Mouse (Mus musculus) B cell, adult 67 days (primary cell): ENCODE data around the gene Rbm47. TPM values are rescaled to one million over a fixed set of nuclear protein-coding genes. Genes with fewer than 3 reads are reported as not detected.

Experiments
- total RNA-seq, 2 experiments: library from RNA; stranded (reverse); gene quantifications; 4 replicates each; pipeline ENCODE4 v1.2.4; 2023

The Rbm47 gene
- 1 to 10 TPM; 4.0 to 8.7 TPM for total RNA-seq

GRCm38 (mm10) chr5:66173018-66173417, at the start of gene Rbm47:
Gene Rbm47, minus strand, starts transcription at chr5:66173118.

GRCm38 (mm10) chr5:66004134-66004925, 168.6 kb downstream of the Rbm47 start, which contains the start of gene 9130230L23Rik:
Gene 9130230L23Rik, minus strand, starts transcription at chr5:66004285.

Other genes with a start within 250 kb of the Rbm47 start
- gene Chrna9, start 238.2 kb downstream of the Rbm47 start, total RNA-seq, result 1 to 10 TPM in 1 of 2 experiments, not detected in 1; 1.8 TPM
- not detected for gene 9130230L23Rik, start 168.8 kb downstream of the Rbm47 start, total RNA-seq
- gene Nsun7, start 86.8 kb upstream of the Rbm47 start, total RNA-seq, result not detected